Mouse (Mus musculus) liver, embryonic 15.5 days (tissue): ENCODE results near the gene Ddx4. TPM values are rescaled to one million over a fixed set of nuclear protein-coding genes. Genes with fewer than 3 reads are reported as not detected.

ENCODE experiments used
- ATAC-seq: fragments of 200-750 bp; cut with Nextera tagmentation; 2 replicates; pipeline ENCODE4 v1.8.0; 2017; ENCODE audit warnings: moderate number of reproducible peaks, mild to moderate bottlenecking, moderate library complexity; ENCODE audit not compliant: insufficient read depth
- H3K27ac ChIP-seq: fragments of 300-500 bp; sonication (generic); replicated peaks from 2 replicates; pipeline ENCODE4 v1.5.1; 2015; ENCODE audit warnings: mild to moderate bottlenecking, inconsistent platforms
- H3K27me3 ChIP-seq: fragments of 300-500 bp; sonication (generic); 2 replicates; pipeline ENCODE4 v1.6.1; 2015; ENCODE audit warnings: mild to moderate bottlenecking, inconsistent platforms
- H3K36me3 ChIP-seq: fragments of 300-500 bp; sonication (generic); replicated peaks from 2 replicates; pipeline ENCODE4 v1.6.1; 2015; ENCODE audit warnings: moderate library complexity, mild to moderate bottlenecking, inconsistent platforms
- H3K4me1 ChIP-seq: fragments of 300-500 bp; sonication (generic); replicated peaks from 2 replicates; pipeline ENCODE4 v1.6.1; 2015; ENCODE audit warnings: inconsistent platforms
- H3K4me2 ChIP-seq: fragments of 300-500 bp; sonication (generic); 2 replicates; pipeline ENCODE4 v1.6.1; 2015; ENCODE audit warnings: moderate library complexity, mild to moderate bottlenecking, inconsistent platforms
- H3K4me3 ChIP-seq: fragments of 300-500 bp; sonication (generic); replicated peaks from 2 replicates; pipeline ENCODE4 v1.5.1; 2015; ENCODE audit warnings: mild to moderate bottlenecking, inconsistent platforms
- H3K9ac ChIP-seq: fragments of 300-500 bp; sonication (generic); 2 replicates; pipeline ENCODE4 v1.6.1; 2015; ENCODE audit warnings: moderate library complexity, mild to moderate bottlenecking, inconsistent platforms
- H3K9me3 ChIP-seq: fragments of 300-500 bp; sonication (generic); replicated peaks from 2 replicates; pipeline ENCODE4 v1.6.1; 2016; ENCODE audit warnings: inconsistent platforms
- WGBS: fragments of 180-500 bp; shearing (Covaris S2); methylation state at CpG from one replicate; pipeline ENCODE4 v1.1.7; 2015; ENCODE audit warnings: mixed read lengths; ENCODE audit not compliant: insufficient replicate concordance; 5-methylcytosine and 5-hydroxymethylcytosine counted together
- polyA plus RNA-seq: library from polyadenylated mRNA; unstranded; fragments of >200 nt; fragmentation: Nextera tagmentation; extraction: Ambion mirVana; gene quantifications from 2 replicates; pipeline ENCODE4 v1.2.1, GENCODE M21; 2015

Ddx4 gene
- polyA plus RNA-seq, 1 experiment from 2014 or later: 0.33 TPM

- ATAC-seq: no peak
- no peaks in the 10 kb centered on the region for H3K36me3 ChIP-seq
- no peaks in the 10 kb centered on the region for H3K9me3 ChIP-seq
- no peak overlapping the region for H3K4me3 ChIP-seq
- H3K27ac ChIP-seq: no peak overlapping the region
- H3K4me2 ChIP-seq: no peak overlapping the region
- H3K4me1 ChIP-seq: no peaks in the 10 kb centered on the region
- no peak overlapping the region for H3K9ac ChIP-seq
- H3K27me3 ChIP-seq: no peaks in the 10 kb centered on the region
- 37% methylated on average over 7 of the region's 7 CpGs for WGBS
Observed at GRCm38 (mm10) chr13:112551641-112552548, 100.4 kb downstream of the Ddx4 start.

Other genes with a start within 250 kb of the Ddx4 start
- gene Il6st, start 188.4 kb downstream of the Ddx4 start, polyA plus RNA-seq: 4.8 and 5.6 TPM in 2 replicates
- 0.07 and 0.08 TPM in 2 replicates for gene Il31ra, start 58.1 kb downstream of the Ddx4 start, polyA plus RNA-seq
- 12.2 and 15.2 TPM in 2 replicates for gene Slc38a9, start 8.3 kb upstream of the Ddx4 start, polyA plus RNA-seq
- gene Plpp1, start 148.3 kb upstream of the Ddx4 start, polyA plus RNA-seq: 42.1 and 45.6 TPM in 2 replicates